Mouse (Mus musculus): Measurements from ENCODE around the gene Map7d1.

Map7d1 gene

DNA sequence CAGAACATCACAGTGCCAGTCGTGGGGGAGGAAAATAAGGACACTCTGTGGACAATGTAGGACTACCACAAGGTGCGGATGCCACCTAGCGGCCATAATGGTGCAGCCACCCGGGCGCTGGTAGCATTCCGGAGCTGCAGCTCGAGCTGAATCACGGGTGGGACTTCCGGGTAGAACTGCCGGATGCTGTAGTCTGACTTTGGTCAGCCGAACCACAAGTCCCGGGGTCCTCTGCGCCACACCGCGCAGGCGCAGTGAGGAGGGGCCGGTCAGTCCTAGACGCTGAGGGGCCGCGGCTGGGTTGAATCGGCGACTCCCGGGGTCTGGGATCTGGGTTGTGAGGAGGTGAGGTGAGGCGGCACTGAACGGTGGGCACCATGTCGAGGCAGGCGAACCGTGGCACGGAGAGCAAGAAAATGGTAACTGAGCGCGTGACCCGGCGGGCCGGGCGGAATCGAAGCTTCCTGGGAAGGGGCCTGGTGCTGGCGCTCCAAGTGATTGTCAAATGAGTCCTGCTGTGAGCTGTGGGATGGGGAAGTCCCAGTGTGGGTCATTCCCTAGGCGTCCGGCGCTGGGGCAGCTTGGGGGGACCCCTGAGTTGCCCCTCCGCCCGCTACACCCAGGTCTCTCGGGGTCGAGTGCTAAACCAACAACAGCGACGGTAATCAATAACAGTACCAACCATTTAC is 6.1 kb upstream of the Map7d1 start, which contains the start of gene Trappc3:
Gene Trappc3, plus strand, starts transcription at position 207 of the 689 bp plus-strand sequence.
- DNase-seq = peak; percentile 100

DNA sequence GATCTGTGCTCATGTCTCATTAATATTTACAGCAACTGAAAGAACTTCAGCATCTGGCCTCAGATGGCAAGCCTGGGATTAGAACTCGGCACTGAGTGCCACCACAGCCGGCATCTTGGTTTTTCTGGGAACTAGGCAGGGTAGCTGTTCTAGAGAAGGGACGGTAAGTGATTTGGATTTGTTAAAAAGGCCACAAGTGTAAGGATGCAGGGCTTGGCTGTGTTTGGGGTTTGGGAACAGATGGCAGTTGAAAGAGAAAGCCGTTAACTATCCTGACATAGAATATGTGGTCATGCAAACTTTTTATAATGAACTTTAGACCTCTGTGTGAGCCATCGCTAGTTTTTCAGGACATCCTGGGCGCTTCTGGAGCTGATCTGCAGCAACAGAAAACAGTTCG is 5.5 kb upstream of the Map7d1 start:
- DNase-seq = no peak

DNA sequence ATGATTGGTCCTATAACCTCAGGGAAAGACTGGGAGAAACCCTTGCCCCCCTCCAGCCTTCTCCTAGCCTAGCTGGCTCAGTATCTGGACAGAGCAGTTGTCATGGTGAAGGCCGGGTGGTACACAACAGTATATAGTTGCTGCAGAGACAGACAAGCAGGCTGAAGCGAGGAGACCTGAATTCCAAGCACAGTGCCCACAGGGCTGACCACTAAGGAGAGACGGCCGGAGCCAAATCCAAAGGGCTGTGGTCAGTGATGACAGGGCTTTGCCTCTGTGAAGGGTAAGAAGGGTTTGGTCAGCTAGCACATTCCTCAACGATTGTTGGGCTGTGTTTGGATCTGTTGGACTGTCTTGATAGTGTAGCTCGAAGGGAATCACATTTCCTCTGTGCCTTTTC is 5.1 kb upstream of the Map7d1 start:
- DNase-seq = no peak

DNA sequence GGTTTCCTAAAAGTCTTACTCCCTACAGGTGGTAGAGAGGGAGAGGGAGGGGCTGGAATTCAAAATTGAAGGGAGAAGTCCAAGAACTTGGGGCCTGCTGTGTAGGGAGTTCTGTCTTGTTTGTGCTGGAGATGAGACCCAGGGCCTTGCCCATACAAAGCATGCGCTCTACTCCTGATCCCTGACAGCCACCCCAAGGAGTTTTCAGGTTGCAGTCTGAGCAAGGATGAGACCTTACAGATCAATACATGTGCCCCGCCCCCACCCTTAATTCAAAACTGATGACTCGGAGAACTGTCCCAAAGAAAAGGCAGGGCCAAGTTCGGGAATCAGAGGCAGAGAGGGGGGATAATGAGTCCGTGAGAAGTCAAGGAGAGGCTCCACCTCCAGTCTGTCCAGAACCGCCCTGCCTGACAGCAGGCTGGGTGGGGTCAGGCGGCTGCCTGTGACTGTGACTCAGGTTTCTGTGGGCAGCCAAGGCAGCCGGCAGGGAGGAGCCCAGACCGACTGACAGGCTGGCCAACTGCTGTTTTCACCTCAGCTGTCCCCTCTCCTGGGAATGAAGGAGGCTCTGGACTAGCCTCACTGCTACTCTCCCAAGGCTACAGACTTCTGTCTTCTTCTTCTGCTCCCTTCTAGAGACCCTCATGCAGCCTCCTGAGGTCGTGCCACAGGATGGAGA is 4.5 kb upstream of the Map7d1 start:
- no peak for DNase-seq

DNA sequence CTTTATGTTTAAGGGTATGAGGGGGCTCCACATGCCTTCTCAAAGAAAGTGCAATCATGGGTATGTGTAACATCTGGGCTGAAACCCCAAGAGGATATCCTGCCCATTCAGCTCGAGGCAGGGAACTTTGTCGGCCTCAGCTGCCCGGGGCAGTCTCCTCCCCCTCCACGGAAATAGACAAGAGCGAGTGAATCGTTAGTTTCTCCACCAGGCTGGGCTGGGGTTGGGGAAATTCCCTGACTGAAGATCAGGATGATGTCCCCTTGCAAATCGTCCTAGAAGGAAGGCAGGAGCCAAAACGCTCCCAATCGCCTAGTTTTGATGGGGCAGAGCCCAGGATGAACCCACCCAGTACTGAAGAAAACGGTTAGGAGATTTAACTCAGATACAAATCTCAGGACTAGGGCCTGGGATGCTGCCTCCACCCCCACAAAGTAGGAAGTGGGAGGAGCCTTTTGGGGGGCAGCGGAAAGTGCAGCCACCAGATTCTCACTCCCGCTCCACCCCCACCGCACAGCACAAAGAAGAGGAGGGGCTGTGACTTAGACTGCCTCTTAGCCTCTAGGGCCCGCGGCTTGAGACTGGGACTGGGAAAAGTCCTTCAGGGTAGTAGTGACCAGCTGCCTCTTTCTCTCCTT is 3.5 kb upstream of the Map7d1 start:
- no peak for DNase-seq

DNA sequence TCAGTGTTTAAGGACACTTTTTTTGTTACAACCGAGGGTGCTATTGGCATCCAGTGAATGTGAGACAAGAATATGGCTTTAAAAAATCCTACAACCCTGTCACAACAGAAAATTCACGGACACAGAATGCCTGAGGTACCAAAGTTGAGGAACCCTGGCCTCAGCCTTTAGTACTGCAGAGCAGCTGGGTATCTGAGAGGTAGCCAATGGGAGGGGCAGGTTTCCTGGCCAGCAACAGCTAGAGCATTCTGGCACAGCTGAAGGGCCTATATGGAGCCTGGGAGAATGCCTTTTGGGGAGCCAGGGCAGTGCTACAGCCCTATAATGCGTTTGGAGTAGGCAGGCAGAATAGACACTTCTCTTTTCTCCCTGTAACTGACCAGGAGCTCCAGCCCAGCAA is 2.9 kb upstream of the Map7d1 start:
- no peak for DNase-seq

DNA sequence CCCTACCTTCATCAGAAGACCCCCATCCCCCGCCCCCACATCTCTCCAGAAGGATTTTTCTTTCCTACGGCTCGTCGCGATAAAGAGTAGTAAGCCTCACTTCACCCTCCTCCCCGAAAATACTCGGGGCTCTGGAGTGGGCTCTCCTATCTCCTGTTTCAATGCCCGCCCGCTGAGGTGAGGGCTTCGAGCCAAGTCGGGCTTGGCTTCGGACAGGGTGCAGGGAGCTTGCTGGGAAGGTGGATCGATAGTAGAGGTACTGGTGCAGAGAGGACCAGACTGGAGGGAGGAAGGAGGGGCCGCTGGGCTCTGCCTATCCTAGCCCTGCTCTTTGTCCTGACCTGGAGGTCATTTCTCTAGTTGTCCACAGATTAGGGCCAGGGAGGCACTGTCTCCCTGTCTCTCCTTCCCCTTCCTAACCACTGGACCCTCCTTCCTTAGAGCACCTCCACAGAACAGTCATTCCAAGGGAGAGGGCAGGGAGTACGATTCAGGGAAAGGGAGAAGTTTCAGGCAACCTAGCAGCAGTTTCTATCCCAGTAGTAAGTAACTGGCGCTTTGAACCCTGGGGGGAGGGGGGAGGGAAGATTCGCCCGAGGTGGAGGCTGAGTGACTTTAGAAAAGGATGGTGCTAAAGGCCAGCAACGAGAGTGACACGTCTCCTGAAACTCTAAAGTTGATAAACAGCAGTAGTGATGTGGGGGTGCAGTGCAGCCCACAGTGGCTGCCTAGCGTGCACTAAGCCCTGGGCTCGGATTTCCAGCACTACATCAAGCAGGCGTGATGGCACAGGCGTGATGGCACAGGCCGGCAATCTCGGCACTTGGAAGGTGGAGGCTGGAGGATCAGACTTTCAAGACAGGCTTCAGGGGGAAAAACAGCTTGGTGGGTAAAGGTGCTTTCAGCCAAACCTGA is 1.1 kb upstream of the Map7d1 start:
- DNase-seq = peak; percentile 78

DNA sequence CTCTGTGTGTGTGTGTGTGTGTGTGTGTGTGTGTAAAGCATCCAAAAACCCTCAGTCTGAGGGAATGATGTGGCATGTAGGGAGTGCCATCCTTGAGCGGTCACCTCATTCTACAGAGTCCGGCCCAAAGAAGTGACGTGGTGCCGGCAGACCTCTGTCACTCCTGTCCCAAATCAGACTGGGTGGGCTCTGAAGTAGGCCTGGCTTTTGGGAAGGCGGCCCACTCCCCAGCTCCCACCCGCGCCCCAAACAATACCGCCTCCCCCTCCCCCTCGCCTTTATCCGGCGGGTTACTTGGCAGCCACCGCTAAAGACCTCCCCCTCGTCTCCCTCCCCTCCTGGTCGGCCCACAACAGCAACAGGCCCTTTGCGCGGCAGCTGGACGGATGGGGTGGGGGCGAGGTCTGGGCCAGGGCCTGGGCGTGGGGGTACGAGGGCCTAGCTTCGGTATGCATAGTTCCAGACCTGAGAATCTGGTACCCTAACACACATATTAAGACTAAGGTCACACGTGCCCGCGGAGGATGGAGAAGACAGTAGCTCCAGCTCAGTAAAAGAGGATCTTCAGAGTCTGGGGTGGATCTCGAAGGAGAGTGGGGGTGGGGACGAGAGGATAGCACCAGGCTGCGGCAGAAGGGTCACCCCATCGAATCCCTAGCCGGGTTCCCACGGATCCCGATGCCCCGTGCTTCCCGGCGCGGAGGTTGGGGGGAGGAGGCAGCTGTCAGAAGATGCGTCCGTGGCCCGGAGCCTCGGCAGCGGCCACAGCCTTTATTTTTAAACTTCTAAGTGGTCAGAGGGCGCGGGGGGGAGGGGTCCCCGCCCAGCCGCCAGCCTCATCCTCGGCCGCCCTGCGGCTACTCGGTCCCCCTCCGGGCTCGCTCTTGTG is 786 bp downstream of the Map7d1 start:
- DNase-seq = no peak

DNA sequence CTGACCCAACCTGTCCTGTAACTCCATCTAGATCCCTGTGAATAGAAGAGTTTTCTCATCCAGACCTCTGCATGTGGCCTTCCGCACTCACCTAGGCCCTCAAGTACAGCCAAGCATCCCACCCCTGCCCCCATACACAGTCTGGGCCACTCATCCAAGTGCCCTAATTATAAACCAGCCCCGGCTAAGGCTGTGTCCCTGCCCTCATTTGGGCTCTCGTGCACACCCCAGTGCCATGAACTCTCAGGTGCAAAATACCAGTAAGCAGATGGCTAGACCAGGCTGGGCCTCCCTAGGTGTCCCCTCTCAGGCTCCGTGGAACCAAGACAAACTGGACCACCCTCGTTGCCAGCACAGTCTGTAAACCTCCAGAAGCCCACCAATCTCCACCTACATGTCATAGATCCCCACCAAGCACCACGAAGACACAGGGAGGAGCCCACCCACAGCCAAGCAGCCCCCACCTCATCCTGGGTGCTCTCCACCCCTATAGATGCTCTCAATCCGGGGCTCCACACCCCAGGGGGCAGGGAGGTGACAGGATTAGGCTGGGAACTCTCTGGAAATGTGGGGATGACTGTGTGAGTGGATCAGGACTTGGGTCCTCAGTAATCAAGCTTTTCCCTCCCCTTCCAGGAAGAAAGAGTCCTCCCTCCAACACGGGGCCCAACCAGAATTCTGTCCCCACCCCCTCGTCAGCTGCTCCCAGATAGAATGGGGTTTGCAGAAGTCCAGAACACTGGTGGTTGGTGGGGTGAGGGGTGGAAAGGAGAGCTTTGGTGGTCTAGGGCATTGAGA is 1.6 kb downstream of the Map7d1 start:
- no peak for DNase-seq

DNA sequence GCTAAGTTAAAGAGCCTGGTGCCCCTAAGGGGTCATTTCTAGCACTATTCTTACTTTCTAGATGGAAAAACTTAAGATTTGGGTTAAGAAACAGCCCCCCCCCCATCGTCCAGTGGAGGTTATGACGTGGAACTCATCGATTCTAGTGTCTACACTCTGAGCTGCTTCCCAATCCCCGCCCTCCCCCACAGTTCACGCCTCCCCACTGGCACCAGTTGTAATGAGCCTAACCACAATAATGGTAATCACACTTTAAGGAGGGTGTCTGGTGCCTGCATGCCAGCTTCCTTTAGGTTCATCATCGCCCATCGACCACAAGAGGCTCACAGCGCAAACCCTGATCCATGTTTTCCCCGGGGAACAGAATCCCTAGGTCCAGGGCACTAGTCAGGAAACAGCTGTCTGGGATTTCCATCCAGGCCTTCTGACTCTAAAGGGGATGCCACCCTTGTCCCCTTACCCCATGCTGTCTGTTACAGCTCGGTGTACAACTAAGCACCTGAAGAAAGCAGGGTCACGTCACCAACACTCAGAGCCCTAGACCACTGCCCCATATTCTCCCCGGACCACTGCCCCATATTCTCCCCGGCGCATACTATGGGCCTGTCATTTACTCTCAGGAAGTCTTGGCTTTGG is 2.4 kb downstream of the Map7d1 start:
- DNase-seq = no peak

DNA sequence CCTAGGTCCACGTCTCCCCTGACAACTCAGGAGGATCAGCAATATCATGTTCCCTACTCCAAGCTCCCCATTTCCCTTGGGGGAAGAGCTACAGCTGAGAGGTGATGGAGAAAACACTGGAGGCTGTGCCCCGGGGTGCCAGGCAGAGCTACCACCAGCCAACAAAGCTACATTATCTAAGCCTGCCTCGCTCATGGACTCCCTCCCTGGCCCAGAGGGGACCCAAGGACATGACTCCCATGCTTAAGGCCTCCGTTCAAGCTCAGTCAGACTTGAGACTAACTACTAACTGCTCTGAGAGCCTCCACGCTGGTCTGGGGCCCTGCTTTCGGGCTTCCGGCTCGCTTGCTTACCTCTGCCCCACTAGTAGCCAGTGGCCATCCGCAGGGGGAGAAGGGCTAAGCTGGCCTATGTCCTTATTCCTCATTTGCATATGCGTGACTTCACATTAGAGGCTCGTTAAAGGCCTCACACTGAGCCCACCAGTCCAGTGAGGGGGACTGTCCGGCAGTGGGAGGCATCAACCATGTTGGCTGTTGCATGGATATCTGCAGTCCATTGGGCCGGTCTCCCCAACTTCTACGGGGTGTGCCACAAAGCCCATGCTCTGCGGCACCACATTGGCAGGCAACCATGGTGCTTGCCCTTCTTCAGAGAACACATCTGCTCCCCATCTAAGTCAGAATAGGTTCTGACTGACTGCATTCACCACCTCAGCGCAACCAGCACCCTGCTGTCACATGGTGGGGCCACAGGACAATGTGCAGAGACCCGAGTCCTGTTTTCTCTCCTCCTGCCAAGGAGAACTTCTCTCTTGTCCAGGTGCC is 3.5 kb downstream of the Map7d1 start:
- no peak for DNase-seq

DNA sequence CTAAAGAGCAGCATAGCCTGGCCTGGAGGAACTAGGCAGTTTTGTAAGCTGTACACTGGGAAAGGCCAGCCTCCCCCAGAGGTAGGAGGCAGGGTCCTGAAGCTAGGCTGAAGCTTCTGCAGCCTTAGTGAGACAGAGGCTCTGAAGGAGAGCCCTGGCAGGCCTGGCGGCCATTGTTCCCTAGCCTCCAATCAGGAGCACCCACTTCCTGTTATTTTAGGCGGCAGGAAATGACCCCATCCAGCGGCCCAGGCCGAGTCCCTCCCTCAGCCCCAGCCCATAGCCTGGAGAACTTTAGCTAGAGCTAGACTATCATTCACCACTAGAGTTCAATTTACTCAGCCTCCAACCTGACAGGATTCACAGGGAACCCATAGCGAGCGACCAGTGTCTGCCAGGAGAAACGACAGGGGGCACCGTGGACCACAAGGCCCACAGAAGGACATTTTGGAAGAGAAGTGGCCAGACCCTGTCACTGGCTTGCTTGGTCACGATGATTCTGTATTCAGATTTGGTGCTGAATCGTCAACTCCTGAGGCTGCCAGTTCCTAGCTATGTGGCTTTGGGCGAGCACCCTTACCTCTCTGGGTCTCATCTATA is 4.4 kb downstream of the Map7d1 start:
- no peak for DNase-seq

DNA sequence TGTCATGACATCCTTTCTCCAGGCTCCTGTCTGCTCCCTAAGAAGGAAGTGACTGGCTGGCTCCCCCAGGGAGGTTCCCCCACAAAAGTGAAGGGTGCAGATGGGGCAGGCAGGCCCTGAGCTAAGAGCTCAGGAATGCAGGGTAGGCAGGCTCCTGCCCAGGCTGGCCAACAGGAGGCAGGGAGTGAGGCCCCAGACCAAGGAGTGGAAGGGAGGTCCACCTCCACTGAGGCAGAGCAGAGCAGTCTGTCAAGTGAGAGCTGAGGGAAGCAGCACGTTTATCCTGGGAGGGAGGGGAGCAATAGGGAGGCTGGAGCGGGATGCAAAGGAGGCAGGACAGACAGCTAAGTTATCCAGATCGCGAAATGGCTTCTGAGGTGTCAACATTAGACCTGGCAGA is 5.5 kb downstream of the Map7d1 start:
- no peak for DNase-seq

DNA sequence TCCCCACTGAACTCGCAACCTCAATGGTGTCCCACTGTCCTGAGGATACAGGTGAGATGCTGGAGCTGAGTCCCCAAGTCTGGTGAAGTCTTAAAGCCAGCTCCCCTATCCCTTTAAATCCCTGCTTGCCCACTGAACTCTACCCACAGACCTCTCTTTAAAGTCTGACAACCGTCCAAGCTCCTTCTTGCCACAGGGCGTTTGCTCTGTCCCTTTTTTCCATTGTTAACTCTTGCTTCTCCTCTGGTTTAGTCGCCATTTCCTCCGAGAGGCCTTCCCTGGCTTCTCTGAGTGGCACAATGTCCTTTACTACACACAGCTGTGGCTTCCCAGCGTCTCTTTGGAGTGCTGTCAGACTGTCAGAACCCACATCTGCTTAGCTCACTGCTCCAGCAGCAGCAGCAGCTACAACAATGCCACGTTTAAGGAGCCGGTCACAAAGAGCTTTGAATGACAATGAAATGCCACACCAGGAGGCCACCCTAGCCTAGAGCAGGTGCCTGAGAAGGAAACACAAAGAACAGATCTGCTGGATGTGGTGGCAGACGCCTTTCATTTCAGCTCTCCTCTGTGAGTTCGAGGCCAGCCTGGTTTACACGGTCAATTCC is 7.8 kb downstream of the Map7d1 start:
- DNase-seq = no peak

DNA sequence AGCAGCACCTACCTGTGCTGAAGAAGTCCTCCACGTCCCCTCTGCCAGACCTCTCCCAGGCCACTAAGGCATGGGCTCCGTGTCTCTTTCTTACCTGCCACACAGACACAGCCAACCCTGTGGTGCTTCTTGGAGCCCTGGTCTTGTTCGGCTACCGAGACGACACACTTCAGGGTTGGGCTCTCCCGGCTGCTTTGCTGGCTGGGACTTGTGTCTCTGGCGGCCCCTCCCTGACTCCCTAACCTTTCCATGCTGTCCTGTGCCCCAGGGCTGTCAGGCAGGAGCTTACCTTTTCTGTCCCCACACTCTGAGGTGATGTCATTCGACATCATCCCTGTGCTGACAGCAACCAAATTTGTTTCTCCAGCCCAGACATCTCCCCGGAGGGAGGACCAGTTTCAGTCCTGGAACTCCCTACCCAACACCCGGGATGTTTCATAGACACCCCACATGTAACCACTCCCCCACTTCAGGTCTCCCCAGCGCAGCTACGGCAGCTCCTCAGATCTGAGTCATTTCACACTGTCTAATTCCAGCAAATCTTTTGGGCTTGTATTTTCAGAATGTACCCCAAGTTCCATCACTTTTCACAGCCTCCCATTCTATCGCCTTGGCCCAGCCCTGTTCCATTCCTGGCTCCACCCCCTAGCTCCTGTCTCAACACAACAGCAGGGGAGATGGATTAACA is 9.8 kb downstream of the Map7d1 start:
- DNase-seq = no peak

DNA sequence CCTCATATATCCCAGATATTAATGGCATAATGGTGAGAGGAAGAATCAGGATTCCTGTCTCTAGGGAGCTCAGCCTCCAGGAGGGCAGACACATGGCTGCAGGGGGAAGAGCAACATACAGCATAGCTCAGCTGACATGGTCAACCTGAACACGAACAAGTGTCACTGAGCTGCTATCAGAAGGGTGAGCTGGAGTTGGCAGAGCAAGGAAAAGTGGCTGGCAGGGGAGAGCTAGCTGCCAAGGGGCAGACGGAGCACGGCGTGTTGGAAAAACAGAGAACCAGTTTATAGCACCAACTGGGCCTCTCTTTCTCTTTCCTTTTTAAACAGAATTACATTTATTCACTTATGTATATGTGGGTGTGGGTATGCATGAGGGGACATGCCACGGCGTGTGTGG is 13.6 kb downstream of the Map7d1 start:
- DNase-seq = no peak

DNA sequence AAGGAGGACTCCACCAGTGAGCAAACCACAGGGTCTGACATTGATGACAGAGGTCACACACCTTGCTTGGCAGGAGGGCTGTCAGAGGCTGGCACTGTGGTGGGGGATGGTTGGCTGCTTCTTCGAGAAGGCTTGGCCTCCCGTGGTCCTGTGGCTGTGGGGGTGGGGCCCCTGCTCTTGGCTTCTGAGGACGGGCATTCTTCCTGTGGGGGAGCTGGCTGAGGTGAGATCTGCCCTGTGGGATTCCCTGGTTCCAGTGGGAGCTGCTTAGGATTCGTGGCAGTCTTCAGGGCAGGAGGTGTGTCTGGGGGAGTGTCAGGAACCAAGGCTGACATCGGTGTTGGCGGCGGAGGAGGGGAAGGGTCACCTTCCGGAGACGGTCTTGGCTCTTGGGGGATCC is 14.2 kb downstream of the Map7d1 start:
- no peak for DNase-seq

DNA sequence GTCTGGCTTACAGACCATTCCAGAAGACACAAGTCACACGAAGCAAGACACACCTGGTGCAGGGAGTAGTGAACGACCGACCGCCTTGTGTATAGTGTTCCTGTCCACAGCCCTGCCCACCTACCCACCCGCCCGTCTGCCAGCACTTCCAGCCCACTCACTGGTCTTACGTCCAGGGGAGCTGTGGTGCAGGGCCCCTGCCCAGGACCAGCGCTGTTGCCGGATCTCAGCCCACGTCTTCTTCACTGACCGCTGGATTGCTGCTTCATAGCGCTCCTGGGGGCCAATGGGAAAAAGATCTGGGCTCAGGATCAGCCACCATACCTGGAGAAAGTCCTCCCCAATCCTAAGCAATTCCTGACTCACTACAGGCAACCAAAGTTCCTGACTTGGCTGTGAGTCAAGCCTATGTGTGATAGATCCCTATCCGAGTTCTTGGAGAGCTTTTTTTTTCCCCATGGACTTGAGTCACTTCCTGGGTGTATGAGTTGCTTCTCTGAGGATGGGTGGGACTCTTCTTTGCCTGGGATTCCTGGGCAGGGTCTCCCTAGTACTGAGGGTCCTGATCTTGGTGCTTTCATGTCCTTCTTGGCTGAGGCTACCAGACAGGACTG is 16.2 kb downstream of the Map7d1 start:
- no peak for DNase-seq

Measured in cerebellum, adult 8-10 months (tissue).